Mouse (Mus musculus) olfactory bulb, adult 2 months (tissue): Measurements from ENCODE around the gene Olfr48.

Experiments used
- CTCF ChIP-seq: fragments of 200-500 bp; IDR thresholded peaks from 2 replicates; pipeline ENCODE4 v1.5.1; 2012; ENCODE audit warnings: low read depth, mild to moderate bottlenecking, low read length, moderate library complexity; ENCODE audit not compliant: insufficient read depth
- POLR2A ChIP-seq: fragments of 200-500 bp; IDR thresholded peaks from 2 replicates; pipeline ENCODE4 v1.6.1; 2012; ENCODE audit warnings: mild to moderate bottlenecking, low read depth, low read length, moderate library complexity; ENCODE audit not compliant: insufficient read depth

GRCm38 (mm10) chr2:89811751-89812150 is 36.3 kb downstream of the Olfr48 start, which contains the start of gene Olfr1255:
- no peak for TF ChIP-seq CTCF
- TF ChIP-seq POLR2A, result no peak
